Mouse (Mus musculus) spleen, adult 2 months (tissue): Measurements from ENCODE around the gene Rbpj. TPM values are rescaled to one million over a fixed set of nuclear protein-coding genes. Genes with fewer than 3 reads are reported as not detected.

Experiments used
- DNase-seq, 2 experiments: peaks; one replicate each; pipeline versions ENCODE4 v3.0.0 to v3.0.0-alpha.2; 2012 to 2021; ENCODE audit warnings: low spot score in 2 of 2, low read depth in 1 of 2
- H3K27ac ChIP-seq: fragments of 200-500 bp; 2 replicates; pipeline ENCODE4 v1.5.1; 2012; ENCODE audit warnings: low read length, inconsistent platforms; ENCODE audit not compliant: insufficient read depth
- H3K27me3 ChIP-seq: fragments of 200-500 bp; 2 replicates; pipeline ENCODE4 v1.6.1; 2012; ENCODE audit warnings: mild to moderate bottlenecking, moderate library complexity, low read length, inconsistent platforms; ENCODE audit not compliant: control insufficient read depth, insufficient read depth
- H3K36me3 ChIP-seq: fragments of 200-500 bp; 2 replicates; pipeline ENCODE4 v1.6.1; 2012; ENCODE audit warnings: mild to moderate bottlenecking, low read length, inconsistent platforms; ENCODE audit not compliant: control insufficient read depth, insufficient read depth
- H3K4me1 ChIP-seq: fragments of 200-500 bp; 2 replicates; pipeline ENCODE4 v1.6.1; 2011; ENCODE audit warnings: inconsistent platforms; ENCODE audit not compliant: control insufficient read depth, insufficient read depth, insufficient read length
- H3K4me3 ChIP-seq: fragments of 200-500 bp; 2 replicates; pipeline ENCODE4 v1.5.1; 2011; ENCODE audit warnings: mild to moderate bottlenecking, inconsistent platforms; ENCODE audit not compliant: insufficient read depth, insufficient read length; ENCODE audit errors: extremely low read depth
- CTCF ChIP-seq: fragments of 200-500 bp; IDR thresholded peaks from 2 replicates; pipeline ENCODE4 v1.5.1; 2011; ENCODE audit warnings: mild to moderate bottlenecking, inconsistent platforms; ENCODE audit not compliant: insufficient read depth, insufficient read length, insufficient replicate concordance; ENCODE audit errors: extremely low read depth
- POLR2A ChIP-seq: fragments of 200-500 bp; IDR thresholded peaks from 2 replicates; pipeline ENCODE4 v1.6.1; 2011; ENCODE audit warnings: low read depth, low read length, inconsistent platforms
- WGBS: fragments of 180-500 bp; shearing (Covaris S2); methylation state at CpG from one replicate; pipeline ENCODE4 v1.1.7; 2018; 5-methylcytosine and 5-hydroxymethylcytosine counted together
- polyA plus RNA-seq: library from polyadenylated mRNA; depleted of rRNA; stranded (reverse); fragments of >200 nt; gene quantifications from 2 replicates; pipeline ENCODE4 v1.2.3, GENCODE M21; 2012

The Rbpj gene
- polyA plus RNA-seq, 1 experiment = 8.2 TPM

GRCm38 (mm10) chr5:53454706-53455105 lies 11.2 kb upstream of the Rbpj start:
- 65% methylated on average over 9 of the region's 9 CpGs for WGBS
- Histone ChIP-seq H3K27ac (no peak overlapping the region), H3K4me3 (no peak overlapping the region)

GRCm38 (mm10) chr5:53455459-53455858 lies 10.5 kb upstream of the Rbpj start:
- no peaks in the 10 kb centered on the region for H3K36me3 ChIP-seq
- no peak overlapping the region for H3K4me3 ChIP-seq
- no peak for DNase-seq
- H3K27ac ChIP-seq = no peak overlapping the region
- H3K27me3 ChIP-seq = no peaks in the 10 kb centered on the region
- TF ChIP-seq POLR2A (no peak), CTCF (no peak)
- H3K4me1 ChIP-seq = no peaks in the 10 kb centered on the region
- WGBS = 91% methylated on average over 5 of the region's 5 CpGs

More at GRCm38 (mm10) chr5:53454706-53455105, 11.2 kb upstream of the Rbpj start:
- DNase-seq = no peak
- H3K4me1 ChIP-seq = no peaks in the 10 kb centered on the region
- no peaks in the 10 kb centered on the region for H3K36me3 ChIP-seq
- H3K27me3 ChIP-seq = no peaks in the 10 kb centered on the region
- TF ChIP-seq CTCF (no peak), POLR2A (no peak)

GRCm38 (mm10) chr5:53460196-53460595 lies 5.8 kb upstream of the Rbpj start:
- H3K27me3 ChIP-seq = no peaks in the 10 kb centered on the region
- H3K4me1 ChIP-seq = no peaks in the 10 kb centered on the region
- WGBS = 74% methylated on average over 5 of the region's 5 CpGs
- no peak for TF ChIP-seq POLR2A
- no peak for TF ChIP-seq CTCF
- H3K4me3 ChIP-seq = no peak overlapping the region
- no peak for DNase-seq
- no peaks in the 10 kb centered on the region for H3K36me3 ChIP-seq
- no peak overlapping the region for H3K27ac ChIP-seq

- TF ChIP-seq CTCF (no peak), POLR2A (no peak)
- DNase-seq = no peak
- no peak overlapping the region for H3K27ac ChIP-seq
- H3K4me1 ChIP-seq = no peaks in the 10 kb centered on the region
- H3K27me3 ChIP-seq = no peaks in the 10 kb centered on the region
- 90% methylated on average over 11 of the region's 11 CpGs for WGBS
- no peaks in the 10 kb centered on the region for H3K36me3 ChIP-seq
- no peak overlapping the region for H3K4me3 ChIP-seq
Observed at GRCm38 (mm10) chr5:53463098-53464018, 2.6 kb upstream of the Rbpj start.

GRCm38 (mm10) chr5:53466422-53467333 lies 726 bp downstream of the Rbpj start:
- H3K36me3 ChIP-seq = no peaks in the 10 kb centered on the region
- no peaks in the 10 kb centered on the region for H3K4me1 ChIP-seq
- no peak overlapping the region for H3K4me3 ChIP-seq
- no peak for DNase-seq
- no peaks in the 10 kb centered on the region for H3K27me3 ChIP-seq
- 77% methylated on average over 16 of the region's 16 CpGs for WGBS
- TF ChIP-seq POLR2A (no peak), CTCF (no peak)
- H3K27ac ChIP-seq = no peak overlapping the region

- TF ChIP-seq POLR2A (no peak), CTCF (no peak)
- H3K4me3 ChIP-seq = no peak overlapping the region
- H3K36me3 ChIP-seq = no peaks in the 10 kb centered on the region
- no peaks in the 10 kb centered on the region for H3K4me1 ChIP-seq
- 89% methylated on average over 9 of the region's 9 CpGs for WGBS
- H3K27me3 ChIP-seq = no peaks in the 10 kb centered on the region
- H3K27ac ChIP-seq = no peak overlapping the region
- no peak for DNase-seq
Observed at GRCm38 (mm10) chr5:53467602-53468001, 1.6 kb downstream of the Rbpj start.
